Mouse (Mus musculus): ENCODE measurements at regions not wholly inside any gene's neighbourhood (a gene's known extent, or its start where the extent isn't known, plus 50 kb on each side); places are given as distances from the start of the nearest gene placed in this dataset.

DNA sequence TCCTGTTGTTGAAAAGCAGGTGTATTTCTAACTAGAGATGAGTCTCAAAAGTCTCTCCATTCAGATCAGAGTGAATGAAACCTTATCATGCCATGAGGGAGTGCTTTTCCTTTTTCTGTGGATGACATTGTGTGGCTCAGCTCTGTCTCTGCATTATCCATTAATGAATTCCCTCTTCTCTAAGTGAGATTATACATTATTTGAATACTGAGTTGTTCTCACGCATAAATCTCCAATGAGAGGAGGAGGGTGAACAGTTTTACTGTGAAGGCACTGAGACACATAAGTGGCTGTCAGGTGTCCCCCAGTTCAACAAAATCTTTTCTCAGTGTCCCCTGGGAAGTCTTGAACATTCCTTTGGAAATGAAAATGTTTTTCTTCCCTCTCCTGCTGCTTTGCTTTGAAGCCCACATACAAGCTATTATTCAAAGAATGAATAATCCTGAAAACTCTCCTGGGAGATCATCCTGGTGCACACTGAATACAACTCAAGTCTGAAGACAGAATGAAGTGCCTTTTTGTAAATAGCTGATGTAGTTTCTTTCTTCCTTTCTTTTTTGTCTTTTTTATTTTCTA is 537.2 kb upstream of the Pcdh9 start:
- Histone ChIP-seq H3K27me3 (ENCODE audit: control insufficient read depth, insufficient read depth, low read length) (no peaks in the 10 kb centered on the region), H3K36me3 (ENCODE audit: control insufficient read depth, insufficient read depth, low read length) (no peaks in the 10 kb centered on the region), H3K9ac (ENCODE audit: low read length) (no peak overlapping the region), H3K4me2 (ENCODE audit: low read depth) (no peak overlapping the region), H3K9me3 (ENCODE audit: control insufficient read depth, low read length) (no peaks in the 10 kb centered on the region), H3K27ac (ENCODE audit: low read depth, low read length) (no peak overlapping the region), H3K4me1 (ENCODE audit: control insufficient read depth, insufficient read depth, low read length) (no peaks in the 10 kb centered on the region), H3K4me3 (ENCODE audit: low read depth, low read length) (no peak overlapping the region)
- DNase-seq (ENCODE audit: low spot score), result no peak
- 61% methylated on average over 1 of the region's 1 CpGs for WGBS
- no peak for ATAC-seq (ENCODE audit: insufficient read depth, low FRiP score, low TSS enrichment)

Data from neural tube, embryonic 11.5 days (tissue).